ENCODE assay signal across 13 mouse cellular contexts in genomic region chr4:43564231-43564630, GRCm38 (mm10). TPM values are rescaled to one million over a fixed set of nuclear protein-coding genes. Genes with fewer than 3 reads are reported as not detected.
DNase-seq lines count a peak whose midpoint lies in the region; ATAC-seq and TF ChIP-seq lines count a peak whose summit lies in the region.
"Had no signal": no experiment of that assay in that cellular context is flagged by ENCODE, and none has a peak within 500 bp of the region (broad histone marks: within the 10 kb centered on the region; RNA-seq: fewer than 3 reads in every experiment).

No protein-coding gene starts in this region.

- 28% methylated on average over 2 of the region's 2 CpGs for WGBS in forebrain, embryonic 15.5 days
- WGBS in forebrain, embryonic 10.5 days, result 78% methylated on average over 2 of the region's 2 CpGs
- 47% methylated on average over 2 of the region's 2 CpGs for WGBS in kidney, postnatal 0 days
- 60% methylated on average over 2 of the region's 2 CpGs for WGBS in embryonic facial prominence, embryonic 13.5 days

- H3K27me3 ChIP-seq in forebrain, embryonic 15.5 days, result no peaks in the 10 kb centered on the region
- no peaks in the 10 kb centered on the region for H3K27me3 ChIP-seq in forebrain, embryonic 10.5 days (ENCODE audit: poor library complexity, severe bottlenecking)
- no peaks in the 10 kb centered on the region for H3K27me3 ChIP-seq in kidney, postnatal 0 days (ENCODE audit: insufficient read depth, low read length)
- no peaks in the 10 kb centered on the region for H3K27me3 ChIP-seq in embryonic facial prominence, embryonic 13.5 days

- no peaks in the 10 kb centered on the region for H3K9me3 ChIP-seq in forebrain, embryonic 15.5 days
- no peaks in the 10 kb centered on the region for H3K9me3 ChIP-seq in forebrain, embryonic 10.5 days
- no peaks in the 10 kb centered on the region for H3K9me3 ChIP-seq in kidney, postnatal 0 days (replicated peaks; ENCODE audit: low read length)
- H3K9me3 ChIP-seq in embryonic facial prominence, embryonic 13.5 days, result no peaks in the 10 kb centered on the region

- peak overlapping the region; percentile 90; the same call in 1 of the 2 replicates for H3K4me3 ChIP-seq in forebrain, embryonic 15.5 days
- H3K4me3 ChIP-seq in forebrain, embryonic 10.5 days, result no peak overlapping the region
- H3K4me3 ChIP-seq in kidney, postnatal 0 days (replicated peaks; ENCODE audit: low read depth, low read length), result no peak overlapping the region
- H3K4me3 ChIP-seq in embryonic facial prominence, embryonic 13.5 days, result no peak overlapping the region; the same call in 1 of the 2 replicates

- no peak for DNase-seq in forebrain, embryonic 10.5 days (ENCODE audit: extremely low spot score, low spot score)
- DNase-seq in kidney, postnatal 0 days (ENCODE audit: low spot score), result peak; percentile 40
- no peak for DNase-seq in kidney, adult 11 months
- DNase-seq in ES-CJ7 (ENCODE audit: low read depth, low spot score), result peak; percentile 48
- DNase-seq in cerebellum, adult 9-11 months, result no peak
- DNase-seq in spleen, adult 12 weeks (ENCODE audit: low spot score), result no peak
- DNase-seq: forebrain, postnatal 0 days; kidney, adult 8-10 months; right cerebral cortex, adult 18-20 months had no signal

- no peak overlapping the region for H3K4me2 ChIP-seq in forebrain, embryonic 15.5 days (replicated peaks)
- no peak overlapping the region for H3K4me2 ChIP-seq in kidney, postnatal 0 days (ENCODE audit: low read length)
- peak overlapping the region; percentile 12; the same call in 1 of the 2 replicates for H3K4me2 ChIP-seq in embryonic facial prominence, embryonic 13.5 days

- H3K27ac ChIP-seq in forebrain, embryonic 15.5 days (replicated peaks), result no peak overlapping the region
- H3K27ac ChIP-seq in forebrain, embryonic 10.5 days, result no peak overlapping the region
- H3K27ac ChIP-seq in kidney, postnatal 0 days, result no peak overlapping the region
- no peak overlapping the region for H3K27ac ChIP-seq in embryonic facial prominence, embryonic 13.5 days

- peaks cover 46% of the 10 kb centered on the region for H3K36me3 ChIP-seq in forebrain, embryonic 15.5 days
- peaks cover 58% of the 10 kb centered on the region for H3K36me3 ChIP-seq in forebrain, embryonic 10.5 days (replicated peaks)
- H3K36me3 ChIP-seq in kidney, postnatal 0 days (ENCODE audit: insufficient read depth, low read length), result peaks cover 45% of the 10 kb centered on the region
- H3K36me3 ChIP-seq in embryonic facial prominence, embryonic 13.5 days, result peaks cover 47% of the 10 kb centered on the region

- ATAC-seq in forebrain, embryonic 15.5 days (replicated peaks), result no peak
- no peak for ATAC-seq in kidney, postnatal 0 days (replicated peaks; ENCODE audit: low FRiP score, low read depth)
- no peak for ATAC-seq in embryonic facial prominence, embryonic 13.5 days (ENCODE audit: insufficient number of reproducible peaks, insufficient read depth, low FRiP score, low TSS enrichment, low read depth)
- ATAC-seq: forebrain, postnatal 0 days had no signal

- peaks cover 38% of the 10 kb centered on the region for H3K4me1 ChIP-seq in forebrain, embryonic 15.5 days
- peaks cover 40% of the 10 kb centered on the region for H3K4me1 ChIP-seq in forebrain, embryonic 10.5 days
- peaks cover 30% of the 10 kb centered on the region for H3K4me1 ChIP-seq in kidney, postnatal 0 days (replicated peaks; ENCODE audit: insufficient read depth, low read length)
- H3K4me1 ChIP-seq in embryonic facial prominence, embryonic 13.5 days, result peaks cover 33% of the 10 kb centered on the region

- H3K9ac ChIP-seq in forebrain, embryonic 15.5 days (replicated peaks), result no peak overlapping the region
- no peak overlapping the region for H3K9ac ChIP-seq in kidney, postnatal 0 days (ENCODE audit: low read depth, low read length)
- no peak overlapping the region for H3K9ac ChIP-seq in embryonic facial prominence, embryonic 13.5 days
- H3K9ac ChIP-seq: forebrain, postnatal 0 days had no signal

- TF ChIP-seq CTCF in kidney, postnatal 0 days (IDR thresholded peaks at IDR 0.05; ENCODE audit: low read depth), result no peak

RNA-seq across cellular contexts. Expression of gene Tln1, which starts 1.7 kb away (rescaled TPM):
- polyA plus RNA-seq in forebrain, embryonic 15.5 days (2015; fragmentation: Nextera tagmentation; extraction: Ambion mirVana), result 53.2 and 54.2 TPM in 2 replicates
- 42.5 and 43.0 TPM in 2 replicates for polyA plus RNA-seq in forebrain, embryonic 10.5 days (2016; fragmentation: Nextera tagmentation; extraction: Ambion mirVana)
- 64.9 and 65.8 TPM in 2 replicates for polyA plus RNA-seq in kidney, postnatal 0 days (2015; fragmentation: Nextera tagmentation; extraction: Ambion mirVana)
- polyA plus RNA-seq in embryonic facial prominence, embryonic 13.5 days (2015; fragmentation: Nextera tagmentation; extraction: Ambion mirVana), result 69.5 and 75.0 TPM in 2 replicates

RNA-seq across cellular contexts. Expression of gene Creb3, which starts 2.1 kb away (rescaled TPM):
- polyA plus RNA-seq in forebrain, embryonic 15.5 days (2015; fragmentation: Nextera tagmentation; extraction: Ambion mirVana), result 77.7 and 78.8 TPM in 2 replicates
- 32.5 and 34.4 TPM in 2 replicates for polyA plus RNA-seq in forebrain, embryonic 10.5 days (2016; fragmentation: Nextera tagmentation; extraction: Ambion mirVana)
- 74.1 and 76.5 TPM in 2 replicates for polyA plus RNA-seq in kidney, postnatal 0 days (2015; fragmentation: Nextera tagmentation; extraction: Ambion mirVana)
- polyA plus RNA-seq in embryonic facial prominence, embryonic 13.5 days (2015; fragmentation: Nextera tagmentation; extraction: Ambion mirVana), result 48.9 and 54.9 TPM in 2 replicates

RNA-seq across cellular contexts. Expression of gene Rgp1, which starts 14.3 kb away (rescaled TPM):
- polyA plus RNA-seq in forebrain, embryonic 15.5 days (2015; fragmentation: Nextera tagmentation; extraction: Ambion mirVana), result 21.5 and 28.2 TPM in 2 replicates
- 15.3 and 24.2 TPM in 2 replicates for polyA plus RNA-seq in forebrain, embryonic 10.5 days (2016; fragmentation: Nextera tagmentation; extraction: Ambion mirVana)
- polyA plus RNA-seq in kidney, postnatal 0 days (2015; fragmentation: Nextera tagmentation; extraction: Ambion mirVana), result 15.9 and 17.8 TPM in 2 replicates
- 37.1 and 39.7 TPM in 2 replicates for polyA plus RNA-seq in embryonic facial prominence, embryonic 13.5 days (2015; fragmentation: Nextera tagmentation; extraction: Ambion mirVana)

RNA-seq across cellular contexts. Expression of gene Gba2, which starts 14.4 kb away (rescaled TPM):
- 59.1 and 61.0 TPM in 2 replicates for polyA plus RNA-seq in forebrain, embryonic 15.5 days (2015; fragmentation: Nextera tagmentation; extraction: Ambion mirVana)
- polyA plus RNA-seq in forebrain, embryonic 10.5 days (2016; fragmentation: Nextera tagmentation; extraction: Ambion mirVana), result 24.3 and 26.4 TPM in 2 replicates
- 14.2 and 15.9 TPM in 2 replicates for polyA plus RNA-seq in kidney, postnatal 0 days (2015; fragmentation: Nextera tagmentation; extraction: Ambion mirVana)
- polyA plus RNA-seq in embryonic facial prominence, embryonic 13.5 days (2015; fragmentation: Nextera tagmentation; extraction: Ambion mirVana), result 22.5 and 24.2 TPM in 2 replicates

RNA-seq across cellular contexts. Expression of gene Msmp, which starts 20.1 kb away (rescaled TPM):
- polyA plus RNA-seq in forebrain, embryonic 15.5 days (2015; fragmentation: Nextera tagmentation; extraction: Ambion mirVana), result 0.56 and 0.81 TPM in 2 replicates
- polyA plus RNA-seq in forebrain, embryonic 10.5 days (2016; fragmentation: Nextera tagmentation; extraction: Ambion mirVana), result 0.97 TPM in 1 of 2 replicates, not detected in the other
- polyA plus RNA-seq in kidney, postnatal 0 days (2015; fragmentation: Nextera tagmentation; extraction: Ambion mirVana), result 2.0 and 2.5 TPM in 2 replicates
- polyA plus RNA-seq in embryonic facial prominence, embryonic 13.5 days (2015; fragmentation: Nextera tagmentation; extraction: Ambion mirVana), result 0.97 and 1.4 TPM in 2 replicates
- polyA plus RNA-seq: C2C12; liver, embryonic 16.5 days had no signal

Comparison
In these comparisons a context has a peak if more than half of its experiments do, and no peak if none do; other contexts are left out.
1. DNase-seq: peak in kidney, postnatal 0 days (single experiment) and ES-CJ7 (single experiment); none in forebrain, embryonic 10.5 days (single experiment), kidney, adult 11 months (single experiment), cerebellum, adult 9-11 months (single experiment) and spleen, adult 12 weeks (single experiment).